Mouse (Mus musculus) MEL (cell line): ENCODE measurements at regions not wholly inside any gene's neighbourhood (a gene's known extent, or its start where the extent isn't known, plus 50 kb on each side); places are given as distances from the start of the nearest gene placed in this dataset.

Experiments used
- DNase-seq: peaks from one replicate; pipeline ENCODE4 v3.0.0; 2011; ENCODE audit warnings: low read depth, low spot score
- H3K27ac ChIP-seq: 2 replicates; pipeline ENCODE4 v1.5.1; 2012; ENCODE audit warnings: low read depth, mild to moderate bottlenecking, control low read depth, low read length, moderate library complexity; ENCODE audit not compliant: control insufficient read depth
- H3K27me3 ChIP-seq, 2 experiments: fragments of 150-350 bp in 1 of 2; sonication (generic) in 1 of 2; 2 replicates each; pipeline ENCODE4 v1.6.1; 2012; ENCODE audit warnings: low read length in 2 of 2, mild to moderate bottlenecking in 2 of 2, improper control_type of control experiment in 1 of 2, moderate library complexity in 1 of 2; ENCODE audit not compliant: insufficient read depth in 2 of 2, control insufficient read depth in 1 of 2
- H3K36me3 ChIP-seq, 2 experiments: 2 replicates each; pipeline ENCODE4 v1.6.1; 2012 to 2014; ENCODE audit warnings: low read length in 2 of 2, improper control_type of control experiment in 1 of 2, inconsistent platforms in 1 of 2, mild to moderate bottlenecking in 1 of 2; ENCODE audit not compliant: insufficient read depth in 2 of 2, control insufficient read depth in 1 of 2
- H3K4me1 ChIP-seq, 2 experiments: fragments of 150-350 bp in 1 of 2; sonication (generic) in 1 of 2; 2 replicates each; pipeline ENCODE4 v1.6.1; 2012; ENCODE audit warnings: low read length in 2 of 2, improper control_type of control experiment in 1 of 2, mild to moderate bottlenecking in 1 of 2; ENCODE audit not compliant: insufficient read depth in 2 of 2, control insufficient read depth in 1 of 2
- H3K4me3 ChIP-seq, 2 experiments: fragments of 150-350 bp in 1 of 2; sonication (generic) in 1 of 2; 2 replicates each; pipeline ENCODE4 v1.5.1; 2012; ENCODE audit warnings: low read depth in 2 of 2, low read length in 2 of 2, mild to moderate bottlenecking in 2 of 2, moderate library complexity in 2 of 2, control low read depth in 1 of 2, improper control_type of control experiment in 1 of 2; ENCODE audit not compliant: control insufficient read depth in 1 of 2, insufficient read depth in 1 of 2
- H3K79me2 ChIP-seq: 2 replicates; pipeline ENCODE4 v1.6.1; 2012; ENCODE audit warnings: mild to moderate bottlenecking, low read length, moderate library complexity; ENCODE audit not compliant: control insufficient read depth, poor library complexity, insufficient read depth
- H3K9ac ChIP-seq: 2 replicates; pipeline ENCODE4 v1.6.1; 2012; ENCODE audit warnings: low read depth, mild to moderate bottlenecking, control low read depth, low read length, moderate library complexity; ENCODE audit not compliant: control insufficient read depth, poor library complexity, severe bottlenecking
- H3K9me3 ChIP-seq: fragments of 150-350 bp; sonication (generic); replicated peaks from 2 replicates; pipeline ENCODE4 v1.6.1; 2012; ENCODE audit warnings: mild to moderate bottlenecking, low read length, improper control_type of control experiment, moderate library complexity; ENCODE audit not compliant: insufficient read depth
- BHLHE40 ChIP-seq: IDR thresholded peaks from 2 replicates; pipeline ENCODE4 v1.6.1; 2012; ENCODE audit warnings: low read depth, mild to moderate bottlenecking, inconsistent platforms, low read length, improper control_type of control experiment, borderline replicate concordance
- CHD2 ChIP-seq: IDR thresholded peaks from 2 replicates; pipeline ENCODE4 v1.6.1; 2011; ENCODE audit warnings: low read length, improper control_type of control experiment
- E2F4 ChIP-seq: IDR thresholded peaks from 2 replicates; pipeline ENCODE4 v1.6.1; 2011; ENCODE audit warnings: low read depth, low read length, improper control_type of control experiment, borderline replicate concordance
- EP300 ChIP-seq, 2 experiments: IDR thresholded peaks; 2 replicates each; pipeline ENCODE4 v1.6.1; 2011; ENCODE audit warnings: improper control_type of control experiment in 2 of 2, low read length in 2 of 2, low read depth in 1 of 2, mild to moderate bottlenecking in 1 of 2
- ETS1 ChIP-seq: IDR thresholded peaks from 2 replicates; pipeline ENCODE4 v1.6.1; 2012; ENCODE audit warnings: low read depth, mild to moderate bottlenecking, inconsistent platforms, low read length, improper control_type of control experiment, moderate library complexity
- GABPA ChIP-seq: IDR thresholded peaks from 2 replicates; pipeline ENCODE4 v1.6.1; 2012; ENCODE audit warnings: low read depth, mild to moderate bottlenecking, inconsistent platforms, low read length, improper control_type of control experiment, moderate library complexity
- GATA1 ChIP-seq: IDR thresholded peaks from 2 replicates; pipeline ENCODE4 v1.6.1; 2011; ENCODE audit warnings: low read depth, low read length, improper control_type of control experiment
- HCFC1 ChIP-seq: IDR thresholded peaks from 2 replicates; pipeline ENCODE4 v1.6.1; 2012; ENCODE audit warnings: low read depth, mild to moderate bottlenecking, inconsistent platforms, low read length, improper control_type of control experiment, moderate library complexity
- JUND ChIP-seq: IDR thresholded peaks from 2 replicates; pipeline ENCODE4 v1.6.1; 2011; ENCODE audit warnings: low read depth, mild to moderate bottlenecking, improper control_type of control experiment, low read length
- KAT2A ChIP-seq: conservative IDR thresholded peaks from 2 replicates; pipeline ENCODE4 v1.6.1; 2012; ENCODE audit warnings: low read depth, low read length, improper control_type of control experiment, inconsistent platforms
- MAZ ChIP-seq: IDR thresholded peaks from 2 replicates; pipeline ENCODE4 v1.6.1; 2012; ENCODE audit warnings: low read depth, mild to moderate bottlenecking, inconsistent platforms, low read length, improper control_type of control experiment
- MEF2A ChIP-seq: IDR thresholded peaks from 2 replicates; pipeline ENCODE4 v1.6.1; 2014; ENCODE audit warnings: low read depth, mild to moderate bottlenecking, inconsistent platforms, low read length, improper control_type of control experiment; ENCODE audit not compliant: poor library complexity, insufficient replicate concordance, severe bottlenecking; ENCODE audit errors: extremely low read depth
- MYB ChIP-seq: IDR thresholded peaks from 2 replicates; pipeline ENCODE4 v1.6.1; 2011; ENCODE audit warnings: mild to moderate bottlenecking, low read depth, low read length, improper control_type of control experiment
- MYC ChIP-seq: IDR thresholded peaks from 2 replicates; pipeline ENCODE4 v1.6.1; 2011; ENCODE audit warnings: low read depth, mild to moderate bottlenecking, low read length, improper control_type of control experiment, moderate library complexity
- NELFE ChIP-seq: IDR thresholded peaks from 2 replicates; pipeline ENCODE4 v1.6.1; 2011; ENCODE audit warnings: low read depth, low read length, improper control_type of control experiment
- NRF1 ChIP-seq: IDR thresholded peaks from 2 replicates; pipeline ENCODE4 v1.6.1; 2014; ENCODE audit warnings: low read depth, mild to moderate bottlenecking, inconsistent platforms, low read length, improper control_type of control experiment, moderate library complexity; ENCODE audit not compliant: poor library complexity, insufficient read depth, severe bottlenecking
- POLR2A ChIP-seq, 2 experiments: IDR thresholded peaks; 2 replicates each; pipeline ENCODE4 v1.6.1; 2011 to 2012; ENCODE audit warnings: low read length in 2 of 2, mild to moderate bottlenecking in 2 of 2, control low read depth in 1 of 2, improper control_type of control experiment in 1 of 2, low read depth in 1 of 2, moderate library complexity in 1 of 2; ENCODE audit not compliant: control insufficient read depth in 1 of 2, insufficient read depth in 1 of 2, poor library complexity in 1 of 2
- RAD21 ChIP-seq: IDR thresholded peaks from 2 replicates; pipeline ENCODE4 v1.6.1; 2011; ENCODE audit warnings: mild to moderate bottlenecking, low read depth, low read length, improper control_type of control experiment
- RCOR1 ChIP-seq: IDR thresholded peaks from 2 replicates; pipeline ENCODE4 v1.6.1; 2012; ENCODE audit warnings: low read depth, mild to moderate bottlenecking, inconsistent platforms, low read length, improper control_type of control experiment
- SIN3A ChIP-seq: IDR thresholded peaks from 2 replicates; pipeline ENCODE4 v1.6.1; 2012; ENCODE audit warnings: low read length, improper control_type of control experiment, inconsistent platforms
- TAL1 ChIP-seq: IDR thresholded peaks from 2 replicates; pipeline ENCODE4 v1.6.1; 2012; ENCODE audit warnings: mild to moderate bottlenecking, inconsistent platforms, low read length, moderate library complexity, mixed read lengths
- TCF12 ChIP-seq: IDR thresholded peaks from 2 replicates; pipeline ENCODE4 v1.6.1; 2014; ENCODE audit warnings: low read depth, mild to moderate bottlenecking, inconsistent platforms, low read length, improper control_type of control experiment, moderate library complexity
- UBTF ChIP-seq: IDR thresholded peaks from 2 replicates; pipeline ENCODE4 v1.6.1; 2012; ENCODE audit warnings: low read depth, mild to moderate bottlenecking, inconsistent platforms, low read length, improper control_type of control experiment, moderate library complexity, borderline replicate concordance; ENCODE audit not compliant: insufficient read depth
- ZC3H11A ChIP-seq: IDR thresholded peaks from 2 replicates; pipeline ENCODE4 v1.6.1; 2012; ENCODE audit warnings: low read depth, mild to moderate bottlenecking, inconsistent platforms, low read length, improper control_type of control experiment
- ZKSCAN1 ChIP-seq: IDR thresholded peaks from 2 replicates; pipeline ENCODE4 v1.6.1; 2012; ENCODE audit warnings: low read depth, mild to moderate bottlenecking, inconsistent platforms, low read length, improper control_type of control experiment, moderate library complexity

GRCm38 (mm10) chr9:11373294-11373903 is 468.8 kb upstream of the Cntn5 start:
- Histone ChIP-seq H3K27me3 (no peaks in the 10 kb centered on the region; a peak in 1 of 4 replicates), H3K4me1 (no peaks in the 10 kb centered on the region), H3K36me3 (no peaks in the 10 kb centered on the region), H3K79me2 (no peaks in the 10 kb centered on the region), H3K9ac (no peak overlapping the region)
- no peak for DNase-seq
- no peak for TF ChIP-seq HCFC1
- TF ChIP-seq MYB, result no peak
- no peak for TF ChIP-seq NRF1
- no peak for TF ChIP-seq MEF2A
- no peak for TF ChIP-seq RCOR1
- no peak for TF ChIP-seq JUND
- no peak for TF ChIP-seq MAZ
- no peak for TF ChIP-seq RAD21
- TF ChIP-seq ETS1, result no peak
- no peak for TF ChIP-seq BHLHE40
- TF ChIP-seq UBTF, result no peak
- TF ChIP-seq ZKSCAN1, result no peak
- no peak for TF ChIP-seq TCF12
- no peak for TF ChIP-seq EP300 (IDR thresholded peaks at IDR 0.05; ENCODE audit: low read depth in 1 of 2, low read length in 2 of 2)
- TF ChIP-seq CHD2, result no peak
- TF ChIP-seq ZC3H11A, result no peak
- TF ChIP-seq POLR2A (IDR thresholded peaks at IDR 0.05; ENCODE audit: control insufficient read depth in 1 of 2, insufficient read depth in 1 of 2, low read depth in 1 of 2, low read length in 2 of 2, poor library complexity in 1 of 2), result no peak
- no peak for TF ChIP-seq MYC
- TF ChIP-seq, all 39 proteins: peak for 0
- H3K9me3 ChIP-seq, result no peaks in the 10 kb centered on the region
- H3K27ac ChIP-seq, result no peak overlapping the region
- H3K4me3 ChIP-seq, result no peak overlapping the region

GRCm38 (mm10) chr9:11368056-11368455 is 463.5 kb upstream of the Cntn5 start:
- DNase-seq, result no peak
- TF ChIP-seq RAD21 (no peak), NELFE (no peak), ZKSCAN1 (no peak), E2F4 (no peak), MYC (no peak), GATA1 (no peak), KAT2A (no peak), GABPA (no peak), SIN3A (no peak), EP300 (IDR thresholded peaks at IDR 0.05; ENCODE audit: low read depth in 1 of 2, low read length in 2 of 2) (no peak), TAL1 (no peak)
- TF ChIP-seq, all 39 proteins: peak for 0
- no peaks in the 10 kb centered on the region for H3K4me1 ChIP-seq
- H3K27ac ChIP-seq, result no peak overlapping the region
- H3K9me3 ChIP-seq, result no peaks in the 10 kb centered on the region
- no peaks in the 10 kb centered on the region for H3K36me3 ChIP-seq
- no peak overlapping the region for H3K4me3 ChIP-seq
- no peaks in the 10 kb centered on the region for H3K79me2 ChIP-seq
- no peak overlapping the region for H3K9ac ChIP-seq
- H3K27me3 ChIP-seq, result no peaks in the 10 kb centered on the region
